Mouse (Mus musculus): ENCODE results near the gene Itga9.

DNA sequence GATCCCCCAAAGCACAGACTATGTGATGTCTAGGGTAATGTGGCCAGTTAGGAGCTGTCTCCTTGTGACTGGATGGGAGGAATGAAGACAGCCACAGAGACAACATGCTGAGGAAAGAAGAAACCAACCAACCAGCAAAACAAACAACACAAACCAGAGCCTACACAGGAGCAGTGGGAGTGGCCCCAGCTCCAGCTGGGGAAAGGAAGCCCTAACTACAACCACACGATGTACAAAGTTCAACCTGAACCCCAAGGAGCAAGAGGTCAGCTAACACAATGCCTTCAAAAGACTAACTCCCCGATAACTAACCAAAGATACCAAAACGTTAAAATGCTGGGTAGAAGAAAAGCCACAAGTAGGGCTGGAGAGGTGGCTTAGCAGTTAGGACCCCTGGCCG lies 19.4 kb upstream of the Itga9 start:
- TF ChIP-seq MAX (IDR thresholded peaks at IDR 0.05) = no peak
- TF ChIP-seq CTCF (IDR thresholded peaks at IDR 0.05; ENCODE audit: control insufficient read depth, insufficient read depth, insufficient read length) = no peak
- no peak for TF ChIP-seq USF1 (IDR thresholded peaks at IDR 0.05; ENCODE audit: low read depth)
- no peak for TF ChIP-seq MYOD1 (IDR thresholded peaks at IDR 0.05; ENCODE audit: control insufficient read depth, insufficient read length, low read depth)
- no peak for TF ChIP-seq MYOG (IDR thresholded peaks at IDR 0.05; ENCODE audit: control insufficient read depth, extremely low read depth, insufficient read length)
- no peak for TF ChIP-seq CEBPB (IDR thresholded peaks at IDR 0.05; ENCODE audit: low read depth)
